Mouse (Mus musculus) heart, embryonic 15.5 days (tissue): ENCODE results near the gene Kdm4d. TPM values are rescaled to one million over a fixed set of nuclear protein-coding genes. Genes with fewer than 3 reads are reported as not detected.

Experiments
- ATAC-seq: fragments of 200-750 bp; cut with Nextera tagmentation; replicated peaks from 2 replicates; pipeline ENCODE4 v1.8.0; 2017; ENCODE audit warnings: low read depth, moderate TSS enrichment; ENCODE audit not compliant: insufficient number of reproducible peaks, insufficient read depth, low FRiP score
- H3K27ac ChIP-seq: fragments of 300-500 bp; sonication (generic); 2 replicates; pipeline ENCODE4 v1.5.1; 2015; ENCODE audit warnings: mild to moderate bottlenecking, inconsistent platforms
- H3K27me3 ChIP-seq: fragments of 300-500 bp; sonication (generic); 2 replicates; pipeline ENCODE4 v1.6.1; 2015; ENCODE audit warnings: inconsistent platforms
- H3K36me3 ChIP-seq: fragments of 300-500 bp; sonication (generic); 2 replicates; pipeline ENCODE4 v1.6.1; 2015; ENCODE audit warnings: mild to moderate bottlenecking, inconsistent platforms
- H3K4me1 ChIP-seq: fragments of 300-500 bp; sonication (generic); replicated peaks from 2 replicates; pipeline ENCODE4 v1.6.1; 2015; ENCODE audit warnings: inconsistent platforms
- H3K4me2 ChIP-seq: fragments of 300-500 bp; sonication (generic); 2 replicates; pipeline ENCODE4 v1.6.1; 2015; ENCODE audit warnings: inconsistent platforms, mild to moderate bottlenecking, moderate library complexity
- H3K4me3 ChIP-seq: fragments of 300-500 bp; sonication (generic); 2 replicates; pipeline ENCODE4 v1.5.1; 2015; ENCODE audit warnings: mild to moderate bottlenecking, inconsistent platforms
- H3K9ac ChIP-seq: fragments of 300-500 bp; sonication (generic); 2 replicates; pipeline ENCODE4 v1.6.1; 2015; ENCODE audit warnings: mild to moderate bottlenecking, inconsistent platforms
- H3K9me3 ChIP-seq: fragments of 300-500 bp; sonication (generic); replicated peaks from 2 replicates; pipeline ENCODE4 v1.6.1; 2016; ENCODE audit warnings: inconsistent platforms
- WGBS: fragments of 180-500 bp; shearing (Covaris S2); methylation state at CpG from one replicate; pipeline ENCODE4 v1.1.7; 2015; ENCODE audit warnings: mixed read lengths; 5-methylcytosine and 5-hydroxymethylcytosine counted together
- polyA plus RNA-seq: library from polyadenylated mRNA; unstranded; fragments of >200 nt; fragmentation: Nextera tagmentation; extraction: Ambion mirVana; gene quantifications from 2 replicates; pipeline ENCODE4 v1.2.1, GENCODE M21; 2015

Gene Kdm4d
- 0.11 and 0.15 TPM in 2 replicates for polyA plus RNA-seq

DNA sequence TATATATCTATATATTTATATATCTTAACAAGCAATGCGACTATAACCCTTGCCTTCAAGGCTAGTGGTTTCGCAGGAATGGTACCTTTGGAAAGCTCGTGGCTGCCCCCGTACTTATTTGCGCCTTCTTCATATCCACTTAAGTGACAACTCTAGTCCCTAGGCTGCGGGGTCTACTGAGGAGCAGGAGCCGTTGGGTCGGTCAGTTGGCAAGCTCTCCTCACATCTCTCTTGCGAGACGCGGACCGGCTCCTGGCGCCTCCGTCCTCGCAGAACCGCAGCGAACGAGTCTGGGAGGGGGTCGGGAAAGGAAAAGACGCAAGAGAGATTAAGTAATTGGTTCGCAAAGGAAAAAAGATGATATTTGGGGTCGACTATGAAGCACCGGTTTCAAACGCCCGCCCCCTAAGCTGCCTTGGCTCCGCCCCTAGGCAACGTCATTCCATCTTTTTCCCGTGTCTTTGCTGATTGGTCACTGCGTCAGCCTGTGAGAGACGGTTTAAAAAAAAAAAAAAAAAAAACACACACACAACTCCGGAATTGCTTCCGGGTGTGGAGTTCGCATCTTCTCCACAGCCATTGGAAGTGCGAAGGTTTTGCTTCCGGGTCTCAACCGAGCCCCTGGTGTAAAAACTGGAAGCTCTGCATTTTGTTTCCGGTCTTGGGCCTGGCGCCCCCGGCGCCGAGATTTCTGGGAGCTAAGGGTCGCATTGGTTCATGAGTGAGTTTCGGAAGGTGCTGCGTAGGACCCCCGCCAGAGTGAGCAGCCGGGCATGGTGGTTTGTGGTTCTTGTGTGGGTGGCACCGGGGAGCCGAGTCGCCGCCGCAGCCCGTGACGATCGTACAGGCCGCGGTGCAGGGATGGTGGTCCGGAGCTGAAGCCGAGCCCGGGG, at the start of gene Kdm4d, which contains the start of gene Cwc15:
Gene Kdm4d, minus strand, starts transcription at position 460 of the 893 bp plus-strand sequence.
Gene Cwc15, plus strand, starts transcription at position 595 of the 893 bp plus-strand sequence.
- peak within 1 kb of the TSS; percentile 68 for H3K27ac ChIP-seq
- under 1% methylated on average over 59 of the region's 59 CpGs for WGBS
- peaks cover 14% of the 10 kb centered on the region for H3K4me1 ChIP-seq
- peak; percentile 98 for ATAC-seq
- H3K9me3 ChIP-seq: no peaks in the 10 kb centered on the region
- H3K36me3 ChIP-seq: peaks cover 31% of the 10 kb centered on the region
- H3K27me3 ChIP-seq: no peaks in the 10 kb centered on the region
- peak within 1 kb of the TSS; percentile 82 for H3K4me2 ChIP-seq
- H3K9ac ChIP-seq: peak within 1 kb of the TSS; percentile 71
- peak within 1 kb of the TSS; percentile 70 for H3K4me3 ChIP-seq

DNA sequence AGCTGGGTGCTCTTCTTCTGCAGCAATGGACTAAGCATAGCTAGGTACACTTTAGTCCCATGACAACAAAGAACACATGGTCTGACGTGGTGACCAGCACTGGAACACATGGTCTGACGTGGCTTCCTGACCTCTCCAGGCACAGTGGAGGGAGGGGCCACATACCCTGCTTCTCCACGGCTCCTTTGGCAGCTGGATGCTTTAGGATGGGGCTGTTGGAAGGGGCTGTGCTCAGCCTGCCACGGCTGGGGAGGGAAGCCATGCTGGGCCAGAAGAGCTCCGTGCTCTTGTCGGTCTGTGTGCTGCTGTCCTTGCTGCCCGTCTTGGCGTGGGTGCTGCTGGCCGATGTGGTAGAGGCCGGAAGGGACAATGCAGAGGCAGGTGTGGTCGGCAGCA, 48.1 kb upstream of the Kdm4d start:
- Histone ChIP-seq H3K4me1 (peaks cover 6% of the 10 kb centered on the region; the same call in 1 of the 2 replicates), H3K36me3 (peaks cover 50% of the 10 kb centered on the region), H3K27ac (0 out of 2 replicates have a peak overlapping the region, but pooled peaks have one; percentile 9), H3K9ac (no peak overlapping the region), H3K4me2 (no peak overlapping the region), H3K27me3 (no peaks in the 10 kb centered on the region), H3K9me3 (no peaks in the 10 kb centered on the region), H3K4me3 (no peak overlapping the region)
- no peak for ATAC-seq
- WGBS: 73% methylated on average over 11 of the region's 11 CpGs

DNA sequence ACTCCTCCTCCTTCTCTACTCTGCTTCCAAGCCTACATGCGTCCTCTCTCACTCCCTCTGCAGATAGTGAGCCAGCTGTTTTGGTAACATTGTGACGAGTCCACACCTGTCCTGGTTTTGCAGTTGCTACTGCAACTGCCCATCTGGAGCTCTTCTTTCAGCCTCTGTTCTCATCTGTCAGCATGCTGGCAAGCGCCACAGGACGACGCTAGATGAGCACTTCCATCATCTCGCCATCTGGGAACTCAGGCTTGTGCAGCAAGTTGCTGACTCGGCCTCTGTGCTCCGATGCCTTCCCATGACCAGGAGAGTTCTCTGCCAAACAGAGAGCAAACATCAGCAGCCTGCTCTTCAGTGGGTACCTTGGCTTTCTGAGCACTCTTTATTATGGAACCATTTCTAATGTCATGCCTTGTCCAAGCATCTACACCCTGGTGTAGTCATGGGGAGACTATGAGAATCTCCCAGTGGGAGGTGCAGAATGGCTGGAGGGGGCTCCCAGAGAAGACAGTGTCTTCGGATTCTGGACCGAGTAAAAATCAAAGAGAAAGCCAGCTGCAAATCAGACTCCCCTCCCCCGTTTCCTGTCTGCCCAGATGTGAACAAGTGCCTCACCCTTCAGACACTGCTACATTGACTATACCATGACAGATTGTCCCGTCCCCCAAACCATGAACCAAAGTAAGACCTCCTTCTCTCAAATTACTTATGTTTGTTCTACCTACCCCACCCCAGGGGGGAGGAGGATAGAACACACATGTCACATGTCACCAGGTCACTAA, 47.5 kb upstream of the Kdm4d start:
- H3K27me3 ChIP-seq: no peaks in the 10 kb centered on the region
- H3K36me3 ChIP-seq: peaks cover 51% of the 10 kb centered on the region
- H3K27ac ChIP-seq: 0 out of 2 replicates have a peak overlapping the region, but pooled peaks have one; percentile 9
- WGBS: 56% methylated on average over 12 of the region's 12 CpGs
- no peak overlapping the region for H3K4me2 ChIP-seq
- no peak; the same call in 1 of the 2 replicates for ATAC-seq
- H3K4me1 ChIP-seq: peaks cover 6% of the 10 kb centered on the region; the same call in 1 of the 2 replicates
- no peak overlapping the region for H3K4me3 ChIP-seq
- no peaks in the 10 kb centered on the region for H3K9me3 ChIP-seq
- no peak overlapping the region for H3K9ac ChIP-seq

DNA sequence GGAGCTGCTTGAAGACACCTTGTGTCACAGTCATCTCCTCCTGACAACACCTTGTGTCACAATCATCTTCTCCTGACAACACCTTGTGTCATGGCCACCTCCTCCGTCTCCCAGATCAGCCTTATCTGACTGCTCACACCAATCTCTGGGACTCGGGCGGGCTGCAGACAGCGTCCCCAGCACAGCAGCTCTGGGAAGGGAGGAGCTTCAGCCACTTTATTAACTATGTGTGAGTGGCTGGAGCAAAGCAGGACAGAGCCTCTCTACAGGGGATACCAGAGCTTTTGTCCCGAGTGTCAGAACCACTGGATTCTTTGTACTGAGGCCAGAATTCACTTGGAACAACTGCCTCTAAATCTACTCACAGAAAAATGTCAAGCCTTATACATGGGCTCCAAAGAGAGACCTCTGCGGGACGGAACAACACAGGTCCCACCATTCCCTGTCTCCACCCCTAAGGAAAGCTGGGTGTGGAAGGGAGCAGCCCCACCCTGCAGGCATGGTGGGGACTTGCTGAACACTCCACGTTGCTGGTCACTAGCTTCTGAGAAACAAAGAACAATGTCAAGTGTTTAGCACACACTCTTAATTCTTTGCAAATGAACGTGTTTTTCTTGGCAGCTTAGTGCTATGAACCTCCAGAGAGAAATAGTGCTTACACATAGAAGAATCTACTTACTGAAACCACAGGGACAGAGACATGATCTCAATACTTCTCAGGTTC, 43.9 kb upstream of the Kdm4d start:
- ATAC-seq: no peak
- H3K27ac ChIP-seq: peak overlapping the region; percentile 35; the same call in 1 of the 2 replicates
- H3K4me2 ChIP-seq: no peak overlapping the region
- H3K4me3 ChIP-seq: no peak overlapping the region
- H3K9me3 ChIP-seq: no peaks in the 10 kb centered on the region
- peaks cover 6% of the 10 kb centered on the region; the same call in 1 of the 2 replicates for H3K4me1 ChIP-seq
- peaks cover 45% of the 10 kb centered on the region for H3K36me3 ChIP-seq
- 40% methylated on average over 9 of the region's 9 CpGs for WGBS
- H3K9ac ChIP-seq: no peak overlapping the region
- H3K27me3 ChIP-seq: no peaks in the 10 kb centered on the region

DNA sequence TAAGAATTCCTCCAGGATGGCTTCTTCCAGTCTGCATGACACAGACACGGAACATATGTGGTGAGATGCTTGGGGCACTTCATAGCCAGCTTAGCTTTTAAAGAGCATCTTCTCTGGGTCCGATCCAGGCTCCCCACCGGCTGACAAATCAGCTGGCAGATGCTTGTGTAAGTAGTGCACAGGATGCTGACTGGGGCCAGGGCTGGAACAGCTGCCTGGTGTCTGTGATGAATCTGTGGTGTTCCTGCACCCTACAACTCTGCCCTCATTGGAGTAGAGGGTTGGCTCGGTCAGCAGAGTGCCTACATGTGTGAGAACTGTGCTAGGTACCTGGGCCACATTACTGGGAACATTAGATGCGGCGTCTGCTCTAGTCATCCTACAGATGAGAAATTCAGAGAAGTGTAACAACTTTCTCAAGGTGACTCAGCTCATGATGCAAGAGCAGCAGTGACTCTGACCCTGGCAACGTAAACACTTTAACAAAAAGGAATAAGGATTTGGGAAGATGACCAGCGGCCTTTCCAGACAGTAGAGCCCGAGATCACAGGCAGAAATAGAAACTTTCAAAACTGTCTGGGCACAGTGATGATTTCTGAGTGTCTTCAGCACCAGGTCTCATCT, 34.7 kb upstream of the Kdm4d start:
- ATAC-seq: no peak
- Histone ChIP-seq H3K4me3 (no peak overlapping the region), H3K36me3 (peaks cover 3% of the 10 kb centered on the region; the same call in 1 of the 2 replicates), H3K27ac (no peak overlapping the region), H3K4me2 (no peak overlapping the region), H3K4me1 (no peaks in the 10 kb centered on the region), H3K9ac (no peak overlapping the region), H3K9me3 (no peaks in the 10 kb centered on the region), H3K27me3 (no peaks in the 10 kb centered on the region)
- WGBS: 76% methylated on average over 9 of the region's 9 CpGs

DNA sequence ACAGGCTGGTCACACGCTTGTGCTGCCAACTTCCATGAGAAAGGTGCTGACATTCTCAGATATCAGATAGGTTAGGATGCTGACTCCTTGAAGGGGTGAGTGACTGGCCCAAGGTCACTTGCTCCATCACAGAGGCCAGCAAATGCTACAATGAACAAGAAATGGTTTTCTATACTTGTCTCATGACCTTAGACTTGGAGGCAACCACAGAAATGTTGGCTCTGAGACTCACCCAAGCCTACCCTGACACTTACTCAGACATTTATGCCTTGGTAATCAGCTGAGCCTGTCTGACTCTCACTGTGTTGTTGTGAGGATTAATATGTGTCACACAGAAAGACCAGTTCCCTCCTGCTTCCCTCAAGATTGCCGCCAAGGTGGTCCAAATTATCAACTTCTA, 33.4 kb upstream of the Kdm4d start:
- Histone ChIP-seq H3K4me2 (no peak overlapping the region), H3K4me1 (no peaks in the 10 kb centered on the region), H3K4me3 (no peak overlapping the region), H3K9ac (no peak overlapping the region), H3K36me3 (no peaks in the 10 kb centered on the region), H3K27me3 (no peaks in the 10 kb centered on the region), H3K27ac (no peak overlapping the region), H3K9me3 (no peaks in the 10 kb centered on the region)
- 88% methylated on average over 2 of the region's 2 CpGs for WGBS
- no peak for ATAC-seq

DNA sequence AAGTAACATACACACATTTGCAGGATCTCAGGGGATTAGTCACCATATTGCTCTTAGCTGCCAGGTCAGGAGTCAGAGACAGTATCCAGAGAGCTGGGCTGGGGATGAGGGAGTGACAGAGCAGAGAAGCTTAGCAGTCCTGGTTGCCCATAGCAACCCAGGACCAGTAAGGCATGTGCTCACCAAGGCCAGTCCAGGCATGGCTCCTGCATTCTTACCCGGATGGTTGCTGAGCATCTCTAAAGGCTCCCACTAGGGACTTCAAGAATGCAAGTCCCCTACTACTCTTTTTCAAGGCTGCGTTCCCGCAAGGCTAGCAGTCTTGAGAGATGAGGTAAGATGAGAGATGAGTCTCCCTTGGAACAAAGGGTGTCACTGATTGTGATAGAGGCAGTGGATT, 32.0 kb upstream of the Kdm4d start:
- H3K27me3 ChIP-seq: no peaks in the 10 kb centered on the region
- H3K4me2 ChIP-seq: no peak overlapping the region
- H3K36me3 ChIP-seq: no peaks in the 10 kb centered on the region
- no peaks in the 10 kb centered on the region for H3K9me3 ChIP-seq
- H3K27ac ChIP-seq: no peak overlapping the region
- no peaks in the 10 kb centered on the region for H3K4me1 ChIP-seq
- H3K4me3 ChIP-seq: no peak overlapping the region
- WGBS: 50% methylated on average over 3 of the region's 3 CpGs
- no peak for ATAC-seq
- H3K9ac ChIP-seq: no peak overlapping the region

DNA sequence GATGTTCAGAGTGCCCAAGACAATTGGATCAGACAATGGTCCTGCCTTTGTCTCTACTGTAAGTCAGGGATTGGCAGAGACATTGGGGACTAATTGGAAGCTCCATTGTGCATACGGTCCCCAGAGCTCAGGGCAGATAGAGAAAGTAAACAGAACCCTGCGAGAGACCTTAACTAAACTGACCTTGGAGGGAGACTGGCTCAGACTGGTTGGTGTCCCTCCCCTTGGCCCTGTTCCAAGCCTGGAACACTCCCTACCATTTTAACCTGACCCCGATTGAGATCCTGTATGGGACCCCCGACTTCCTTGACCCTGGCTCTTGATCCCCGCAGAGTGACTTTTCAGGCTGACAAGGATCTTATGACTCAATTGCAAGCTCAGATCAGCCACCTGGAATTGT, 29.7 kb upstream of the Kdm4d start:
- H3K4me3 ChIP-seq: no peak overlapping the region
- 55% methylated on average over 5 of the region's 5 CpGs for WGBS
- ATAC-seq: no peak
- H3K27ac ChIP-seq: no peak overlapping the region
- H3K4me1 ChIP-seq: no peaks in the 10 kb centered on the region
- H3K27me3 ChIP-seq: no peaks in the 10 kb centered on the region
- no peaks in the 10 kb centered on the region for H3K36me3 ChIP-seq
- no peak overlapping the region for H3K4me2 ChIP-seq
- H3K9ac ChIP-seq: no peak overlapping the region
- H3K9me3 ChIP-seq: no peaks in the 10 kb centered on the region

DNA sequence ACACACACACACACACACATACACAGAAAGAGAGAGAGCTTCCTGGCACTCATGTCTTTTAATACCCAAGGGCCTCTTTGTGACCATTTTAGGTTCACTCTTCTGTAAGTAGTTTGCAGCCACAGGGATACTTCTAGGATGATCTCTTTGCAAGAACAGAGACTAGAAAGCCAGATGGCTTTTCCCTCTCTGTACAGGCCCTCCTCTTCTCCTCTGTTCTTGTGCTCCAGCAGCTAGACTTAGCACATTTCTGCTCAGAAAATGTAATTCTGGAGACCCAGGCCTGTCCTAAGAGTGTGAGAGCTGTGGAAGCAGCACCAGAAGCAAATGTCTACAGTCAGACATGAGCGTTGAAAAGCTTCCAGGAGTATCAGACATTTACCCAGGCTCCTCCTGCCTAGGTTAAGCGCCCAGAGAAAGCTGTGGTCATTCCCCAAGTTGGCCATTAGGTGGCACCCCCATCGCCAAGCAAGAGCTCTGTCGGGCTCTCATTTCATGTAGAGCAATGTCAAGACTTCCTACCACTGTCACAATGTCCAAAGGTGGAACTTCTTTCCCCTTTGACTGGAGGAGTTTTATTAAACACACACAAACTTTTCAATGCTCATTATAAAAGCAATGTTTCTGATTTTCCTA, 23.2 kb upstream of the Kdm4d start:
- Histone ChIP-seq H3K4me1 (peaks cover 19% of the 10 kb centered on the region), H3K27ac (0 out of 2 replicates have a peak overlapping the region, but pooled peaks have one; percentile 21), H3K27me3 (no peaks in the 10 kb centered on the region), H3K9me3 (no peaks in the 10 kb centered on the region), H3K4me3 (no peak overlapping the region), H3K4me2 (no peak overlapping the region), H3K36me3 (no peaks in the 10 kb centered on the region), H3K9ac (no peak overlapping the region)
- peak; percentile 71 for ATAC-seq
- WGBS: 3% methylated on average over 4 of the region's 4 CpGs

DNA sequence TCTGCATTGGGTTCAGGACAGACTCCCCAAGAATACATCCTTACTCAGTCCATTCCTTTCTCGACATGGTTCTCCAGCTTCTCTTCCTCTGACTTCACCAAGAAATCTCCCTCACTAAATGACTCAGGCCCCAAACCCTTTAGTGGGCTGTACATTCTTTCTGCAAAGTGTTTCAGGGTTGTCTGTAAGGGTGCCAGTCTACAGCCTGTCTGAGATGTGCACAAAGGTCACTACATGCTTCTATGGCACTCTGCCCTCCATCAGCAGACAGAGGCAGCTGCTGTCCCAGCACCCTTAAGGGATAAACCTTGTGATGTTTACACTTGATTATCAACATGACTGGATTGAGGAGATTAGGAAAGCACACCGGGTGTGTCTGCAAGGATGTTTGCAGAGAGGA, 21.4 kb upstream of the Kdm4d start:
- no peak overlapping the region for H3K4me3 ChIP-seq
- H3K4me1 ChIP-seq: peaks cover 19% of the 10 kb centered on the region
- H3K4me2 ChIP-seq: no peak overlapping the region
- 39% methylated on average over 2 of the region's 2 CpGs for WGBS
- H3K27ac ChIP-seq: no peak overlapping the region
- no peak for ATAC-seq
- H3K27me3 ChIP-seq: no peaks in the 10 kb centered on the region
- no peaks in the 10 kb centered on the region for H3K36me3 ChIP-seq
- no peak overlapping the region for H3K9ac ChIP-seq
- H3K9me3 ChIP-seq: no peaks in the 10 kb centered on the region
